Mouse (Mus musculus): ENCODE measurements at regions not wholly inside any gene's neighbourhood (a gene's known extent, or its start where the extent isn't known, plus 50 kb on each side); places are given as distances from the start of the nearest gene placed in this dataset.

DNA sequence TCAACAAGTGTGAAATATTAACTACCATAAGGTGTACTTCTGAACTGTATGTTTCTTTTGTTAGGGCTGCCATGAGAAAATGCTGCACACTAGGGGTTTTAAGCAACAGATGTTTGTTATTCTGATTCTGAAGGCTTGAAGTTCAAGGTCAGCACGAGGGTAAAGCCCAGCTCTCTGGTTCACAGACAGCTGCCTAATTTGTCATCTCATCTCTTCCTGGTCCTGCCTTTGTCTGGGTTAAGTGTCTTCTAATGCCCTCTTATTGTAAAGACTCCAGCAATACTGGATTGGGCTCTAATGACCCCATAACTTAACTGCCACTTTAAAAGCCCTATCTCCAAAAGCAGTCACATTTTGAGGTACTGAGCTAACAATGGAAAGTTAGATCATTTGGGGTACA, 209.9 kb upstream of the Trib2 start:
- no peak for DNase-seq (ENCODE audit: low spot score in 2 of 2)

DNA sequence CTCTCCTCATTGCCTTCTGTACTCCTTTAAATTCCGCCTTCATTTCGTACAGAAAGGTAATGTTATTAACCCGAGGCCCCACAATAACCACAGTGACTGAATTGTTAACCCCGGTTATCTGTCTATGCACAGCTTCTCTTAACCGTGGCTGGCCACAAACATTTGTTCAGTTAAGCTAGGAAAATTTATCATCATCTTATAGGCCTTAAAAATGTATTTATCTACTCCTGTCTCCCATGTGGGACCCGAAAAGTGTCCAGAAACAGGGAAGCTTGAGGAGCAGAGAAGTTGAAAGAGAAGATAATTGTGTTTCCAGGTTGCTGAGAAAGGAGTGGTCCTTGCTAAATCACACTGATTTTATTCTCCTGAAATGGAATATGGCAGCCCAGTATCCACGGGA, 206.6 kb upstream of the Trib2 start:
- no peak for DNase-seq (ENCODE audit: low spot score in 2 of 2)

DNA sequence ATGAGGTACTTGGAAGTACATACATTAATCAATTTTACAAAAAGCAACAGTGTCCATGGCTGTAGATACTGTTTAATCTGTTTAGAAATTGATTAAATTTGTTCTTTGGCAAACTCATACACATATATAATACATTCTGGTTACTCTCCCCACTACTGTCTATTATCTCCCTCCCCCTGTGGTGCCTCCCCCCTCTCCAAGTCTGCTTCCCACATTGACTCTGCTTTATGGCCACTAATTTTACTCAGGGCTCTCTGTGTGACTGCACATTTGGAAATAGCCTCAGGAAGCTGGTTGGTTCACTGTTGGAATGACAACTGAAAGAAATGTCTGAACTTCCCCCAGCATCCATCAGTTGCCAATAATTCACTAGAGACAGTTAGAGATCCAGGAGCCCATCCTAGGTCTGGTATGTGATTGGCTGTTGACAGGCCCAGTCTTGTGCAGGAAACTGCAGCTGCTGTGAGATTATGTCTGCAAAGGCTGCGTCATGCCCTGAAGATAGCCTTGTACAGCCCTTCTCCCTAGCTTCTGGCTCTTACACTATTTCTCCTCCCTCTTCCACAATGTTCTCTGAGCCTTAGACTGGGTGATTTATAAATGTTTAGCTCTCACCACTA, 204.6 kb upstream of the Trib2 start:
- DNase-seq (ENCODE audit: low spot score in 2 of 2), result no peak

DNA sequence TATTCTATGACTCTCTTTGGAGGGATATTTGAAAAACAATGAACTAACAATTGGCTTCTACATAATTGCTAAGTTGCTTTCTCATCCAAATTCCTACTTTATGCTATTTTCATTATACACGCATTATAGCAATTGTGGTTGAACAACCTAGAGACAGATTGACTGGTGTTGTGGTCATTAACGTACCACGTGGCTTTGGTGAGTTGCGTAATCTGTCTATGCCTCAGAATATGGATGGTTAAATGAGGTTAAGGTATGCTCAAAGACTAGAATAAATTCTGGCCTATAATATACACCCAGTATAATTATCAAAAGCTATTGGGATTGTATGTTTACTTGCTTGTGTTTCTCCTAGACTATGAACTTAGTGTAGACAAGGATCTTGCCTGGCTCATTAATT, 201.5 kb upstream of the Trib2 start:
- no peak for DNase-seq (ENCODE audit: low spot score in 2 of 2)

DNA sequence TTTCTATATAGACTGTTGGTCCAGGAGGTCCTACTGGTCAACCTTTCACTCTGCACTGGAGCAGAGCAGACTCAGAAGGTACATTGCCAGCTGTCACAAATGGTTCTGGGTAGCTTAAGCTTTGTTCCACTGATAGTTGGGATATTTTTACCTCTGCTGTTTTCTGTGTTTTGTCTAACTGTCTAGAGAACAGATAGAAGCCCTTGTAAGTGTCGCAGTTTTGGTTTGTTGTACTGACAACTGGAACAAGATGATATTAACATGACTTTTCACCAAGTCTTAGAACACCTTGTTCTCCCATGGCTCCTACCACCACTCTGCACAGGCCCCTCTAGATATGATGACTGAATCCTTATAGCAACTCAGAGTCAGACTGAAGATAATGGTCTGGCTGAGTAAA, 199.9 kb upstream of the Trib2 start:
- DNase-seq (ENCODE audit: low spot score in 2 of 2), result no peak

DNA sequence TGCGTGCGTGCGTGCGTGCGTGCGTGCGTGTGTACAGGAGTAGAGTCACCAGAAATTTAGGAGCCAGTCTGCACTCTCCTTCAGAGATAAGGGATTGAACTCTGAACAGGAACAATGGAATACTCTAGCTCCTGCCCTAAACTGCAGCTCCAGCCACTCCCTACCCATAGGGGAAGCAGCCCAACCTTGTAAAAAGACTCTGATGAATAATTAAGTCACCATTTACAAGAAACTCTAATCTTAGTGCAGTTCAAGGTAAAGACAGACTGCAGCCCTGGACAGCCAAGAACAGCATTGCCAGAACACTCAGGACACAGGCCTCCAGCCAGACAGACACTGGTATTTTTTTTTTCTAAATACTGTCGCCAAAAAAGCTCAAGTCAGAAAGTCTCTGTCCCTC, 198.9 kb upstream of the Trib2 start:
- DNase-seq (ENCODE audit: low spot score in 2 of 2), result no peak

DNA sequence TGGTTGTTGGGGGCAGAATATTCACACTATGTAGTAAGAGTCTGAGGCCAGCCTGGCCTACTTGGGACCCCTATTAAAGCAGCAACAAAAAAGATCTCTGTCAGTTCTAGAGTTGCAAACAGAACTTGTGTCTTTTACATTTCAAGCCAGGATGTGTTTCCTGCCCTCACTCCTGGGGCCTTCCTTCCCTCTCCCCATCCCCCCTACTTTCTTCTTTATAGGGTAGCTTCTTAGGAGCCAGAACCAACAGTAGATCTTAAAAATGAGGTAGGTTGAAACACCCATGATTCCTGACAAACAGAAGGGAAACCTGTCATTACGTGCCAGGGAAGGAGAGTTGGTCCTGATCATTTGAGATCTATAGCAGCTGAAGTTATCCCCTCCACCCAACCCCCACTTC, 198.0 kb upstream of the Trib2 start:
- no peak for DNase-seq (ENCODE audit: low spot score in 2 of 2)

DNA sequence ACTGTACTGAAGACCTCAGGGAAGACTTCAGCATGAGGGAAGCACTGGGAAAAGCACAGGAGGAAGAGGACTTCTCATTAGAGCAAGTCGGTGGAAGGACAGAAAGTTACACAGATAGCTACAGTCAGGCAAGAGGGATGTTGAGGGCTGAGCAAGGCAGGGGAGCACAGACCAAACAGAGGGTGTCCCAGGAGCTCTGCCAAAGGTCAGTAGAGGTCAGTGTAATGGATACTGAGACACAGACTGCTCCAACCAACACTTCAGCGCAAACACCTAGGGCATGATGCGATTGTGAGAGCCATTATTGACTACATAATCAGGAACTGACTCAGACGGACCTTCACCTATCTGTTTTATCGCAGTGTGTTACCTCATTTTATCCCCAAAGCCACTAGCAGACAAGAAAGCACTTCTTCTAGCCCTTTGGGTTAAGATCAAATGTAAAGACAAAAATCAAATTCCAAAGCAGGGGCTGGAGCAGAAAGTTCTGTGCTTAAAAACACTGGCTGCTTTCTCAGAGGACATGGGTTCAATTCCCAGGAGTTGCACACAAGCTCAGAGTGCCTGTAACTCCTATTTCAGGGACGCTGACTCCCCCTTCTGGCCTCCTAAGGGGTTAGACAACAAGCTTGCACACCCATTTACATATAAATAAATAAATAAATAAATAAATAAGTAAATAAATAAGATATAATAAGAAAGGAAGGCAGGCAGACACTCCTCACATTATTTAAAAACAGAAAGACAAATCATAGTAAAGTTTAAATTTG, 197.3 kb upstream of the Trib2 start:
- DNase-seq (ENCODE audit: low spot score in 2 of 2), result no peak

DNA sequence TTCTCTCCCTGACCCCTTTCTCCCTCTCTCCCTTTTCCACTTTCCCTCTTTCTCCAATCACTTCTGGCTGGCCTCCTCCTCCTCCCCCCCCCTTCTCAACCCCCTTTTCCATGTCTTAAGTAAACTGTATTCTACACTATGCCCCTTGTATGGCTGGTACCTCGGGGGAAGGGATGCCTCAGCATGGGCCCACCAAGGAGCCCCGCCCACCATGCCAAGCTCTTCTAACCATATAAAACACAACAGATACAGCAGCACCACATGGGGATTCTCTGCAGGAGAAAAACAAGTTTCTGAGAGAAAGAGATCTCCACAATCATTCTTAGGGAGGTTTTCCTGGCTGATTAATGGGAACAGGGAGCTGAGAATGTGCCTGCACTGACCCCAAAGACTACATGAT, 196.6 kb upstream of the Trib2 start:
- DNase-seq (ENCODE audit: low spot score in 2 of 2), result no peak

DNA sequence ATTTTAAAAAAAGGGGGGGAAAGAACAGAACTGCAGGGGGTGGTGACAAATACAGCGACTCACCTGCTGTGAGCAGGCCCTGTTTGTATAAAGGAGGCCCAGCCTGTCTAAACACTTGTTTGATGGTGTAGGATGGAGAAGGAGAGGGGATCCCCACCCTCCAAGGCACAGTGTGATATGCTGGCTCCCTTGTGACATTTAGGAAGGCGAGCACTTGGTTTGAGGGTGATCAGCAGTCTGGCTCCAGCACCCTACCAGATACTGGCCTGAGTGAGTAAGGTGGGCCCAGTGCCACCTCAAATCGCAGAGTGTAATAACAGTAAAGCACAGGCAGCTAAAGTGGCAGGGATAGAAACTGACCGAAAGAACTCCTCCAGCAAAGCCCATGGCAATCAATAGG, 195.4 kb upstream of the Trib2 start:
- no peak for DNase-seq (ENCODE audit: low spot score in 2 of 2)

DNA sequence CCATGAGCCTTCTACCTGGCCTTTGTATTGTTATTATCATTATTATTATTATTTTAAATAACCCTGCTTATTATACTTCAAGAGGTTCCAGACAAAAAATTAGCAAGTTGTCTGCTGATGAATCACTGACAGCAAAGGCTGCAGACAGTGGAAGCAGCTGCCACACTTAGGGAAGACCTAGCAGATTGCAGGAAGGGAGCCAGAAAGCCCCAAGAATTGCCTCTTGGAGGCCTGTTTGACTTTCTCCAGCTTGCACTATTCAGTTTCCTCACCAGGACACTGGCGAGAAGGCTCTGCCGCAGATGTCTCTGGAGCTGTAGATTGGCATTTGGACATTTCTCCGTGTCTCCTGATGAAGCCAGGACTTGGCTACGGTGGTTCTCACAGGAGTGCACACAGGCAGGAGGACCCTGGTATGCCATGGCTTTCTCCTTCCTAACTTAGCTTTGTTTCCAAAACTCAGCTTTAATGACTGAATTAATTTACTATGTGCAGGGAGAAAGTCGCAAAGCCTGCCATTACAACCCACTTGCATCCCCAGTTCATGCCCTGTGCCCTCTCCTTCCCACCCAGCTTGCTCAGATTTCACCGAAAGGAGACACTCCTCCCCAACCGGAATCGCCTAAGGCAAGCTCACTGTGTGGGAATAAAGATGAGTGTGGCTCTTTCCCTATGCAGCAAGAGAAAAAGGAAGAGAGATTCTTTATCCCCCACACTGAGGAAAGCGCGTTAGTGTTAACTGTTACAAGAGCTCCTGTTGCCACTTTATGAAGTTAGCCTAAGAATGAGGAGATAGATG, 193.3 kb upstream of the Trib2 start:
- DNase-seq (ENCODE audit: low spot score in 2 of 2), result peak; percentile 5 to 26

DNA sequence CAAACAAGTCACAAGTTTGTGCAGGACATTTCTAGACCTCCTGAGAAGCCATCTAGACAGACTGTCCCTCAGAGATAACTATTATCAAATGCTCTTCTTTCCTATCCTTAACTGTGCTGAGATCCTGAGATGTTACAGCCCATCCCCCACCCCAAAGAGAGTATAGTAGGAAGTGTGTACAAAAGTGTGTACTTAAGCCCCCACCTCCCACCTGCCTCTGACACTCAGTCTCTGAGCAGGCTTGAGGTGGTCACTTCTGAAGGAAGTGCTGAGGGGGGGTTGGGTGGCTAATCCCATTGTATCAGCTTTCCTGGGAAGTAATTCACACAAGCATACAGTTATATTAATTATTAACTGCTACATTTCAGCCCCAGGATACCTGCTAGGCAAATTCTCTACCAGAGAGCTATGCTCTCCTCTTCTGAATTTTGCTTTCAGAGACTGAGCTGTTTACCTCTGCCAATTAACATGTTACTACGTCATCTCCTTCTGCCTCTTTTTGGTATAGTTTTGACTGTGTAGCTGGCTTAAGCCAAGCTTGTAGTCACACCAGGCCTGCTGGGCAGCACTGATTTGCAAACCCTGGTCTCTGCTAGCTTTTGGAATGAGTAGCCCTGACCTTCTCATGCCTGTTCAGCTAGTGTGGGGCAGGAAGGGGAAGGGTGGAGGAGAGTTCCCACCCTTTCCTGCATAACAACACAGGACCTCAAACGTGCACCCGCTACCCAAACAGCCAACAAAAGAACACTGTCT, 192.2 kb upstream of the Trib2 start:
- no peak for DNase-seq (ENCODE audit: low spot score in 2 of 2)

DNA sequence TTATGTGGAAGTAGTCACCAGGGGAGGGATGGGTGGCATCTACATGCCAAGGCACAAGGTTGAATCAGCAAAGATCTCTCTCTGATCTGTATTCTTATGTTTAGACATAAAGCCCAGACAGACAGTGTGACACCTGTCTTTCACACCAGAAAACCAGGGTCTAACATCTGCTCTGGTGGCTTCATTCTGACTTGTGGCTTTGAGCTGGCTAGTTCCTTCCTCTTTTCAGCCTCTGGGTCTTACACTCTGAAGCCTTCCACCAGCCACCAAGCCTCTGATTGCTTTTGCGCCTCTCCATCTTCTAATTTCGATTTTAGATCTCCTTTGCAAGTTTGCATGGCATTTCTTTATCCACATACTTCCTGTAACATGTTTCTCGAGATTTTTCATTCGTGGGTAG, 191.5 kb upstream of the Trib2 start:
- DNase-seq (ENCODE audit: low spot score in 2 of 2), result no peak

DNA sequence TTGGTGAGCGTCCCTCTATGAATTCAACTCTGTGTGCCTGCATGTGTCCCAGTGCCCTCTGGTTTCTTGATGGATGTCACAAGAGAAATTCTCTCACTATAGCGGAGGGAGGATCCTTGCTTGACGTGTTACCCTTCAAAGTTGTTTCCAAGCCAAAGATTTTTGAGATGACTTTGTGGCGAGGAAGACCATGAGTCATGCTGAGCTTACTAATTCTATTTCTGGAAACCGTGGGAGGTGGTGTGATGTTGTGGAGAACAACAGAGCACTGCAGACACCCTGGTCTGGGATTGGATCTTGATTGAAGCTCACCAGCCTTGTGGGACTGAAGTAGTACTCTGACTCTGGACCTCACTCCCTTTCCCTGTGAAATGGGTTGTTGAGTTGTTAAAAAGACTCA, 190.0 kb upstream of the Trib2 start:
- peak in 1 of 2 experiments; percentile 14 for DNase-seq (ENCODE audit: low spot score in 2 of 2)

DNA sequence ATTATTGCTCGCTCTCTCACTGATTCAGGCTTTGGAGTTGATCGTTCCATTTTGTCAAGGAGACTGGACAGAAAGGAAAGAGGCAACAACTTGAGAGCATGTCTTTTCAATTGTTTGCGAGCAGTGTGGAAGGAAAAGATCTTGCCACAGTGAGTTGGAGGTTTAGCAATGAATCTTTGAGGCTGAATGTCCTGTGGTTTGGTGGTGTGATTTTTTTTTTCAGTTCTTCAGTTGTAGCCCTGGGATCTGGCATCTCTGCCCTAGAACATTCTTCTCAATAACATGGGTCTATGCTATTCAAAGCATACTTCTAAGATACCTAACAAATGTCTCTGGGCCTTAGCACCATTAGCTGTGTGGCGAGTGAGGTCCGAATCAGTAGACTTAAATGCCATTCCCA, 189.6 kb upstream of the Trib2 start:
- no peak for DNase-seq (ENCODE audit: low spot score in 2 of 2)

DNA sequence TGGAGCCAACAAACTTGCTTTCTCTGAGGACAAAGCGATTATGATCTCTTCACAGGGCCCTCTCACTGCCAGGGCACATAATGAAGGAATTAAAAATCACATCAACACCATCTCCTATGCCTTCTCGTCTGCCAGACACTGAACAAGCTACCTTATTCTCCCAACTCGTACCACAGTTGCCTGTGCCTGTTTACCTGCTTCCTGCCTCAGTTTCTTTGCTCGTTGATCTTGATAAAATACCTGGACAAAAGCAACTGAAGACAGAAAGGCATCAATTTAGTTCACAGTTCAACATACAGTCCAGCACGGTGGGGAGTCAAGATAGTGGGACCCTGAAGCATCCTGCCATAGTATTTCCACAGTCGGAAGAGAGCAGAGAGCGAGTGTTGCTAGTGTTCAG, 185.1 kb upstream of the Trib2 start:
- no peak for DNase-seq (ENCODE audit: low spot score in 2 of 2)

DNA sequence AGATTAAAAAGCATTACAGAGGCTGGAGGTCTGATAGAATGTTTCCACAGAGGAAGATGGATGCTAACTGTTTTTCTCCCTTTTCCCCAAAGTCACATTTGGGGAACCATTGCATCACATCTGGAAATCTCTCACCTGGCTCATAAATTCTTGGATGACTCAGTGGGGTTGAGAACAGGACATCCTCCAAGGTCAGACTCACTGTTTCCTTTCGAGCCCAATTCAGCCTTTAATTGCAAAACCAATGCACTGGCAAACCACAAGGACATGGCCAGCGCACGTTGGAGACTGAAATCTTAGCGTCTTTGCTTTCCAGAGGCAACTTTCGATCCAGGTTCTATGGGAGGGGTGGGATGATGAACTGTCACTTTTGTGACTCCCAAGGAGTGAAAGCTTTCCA, 184.5 kb upstream of the Trib2 start:
- DNase-seq (ENCODE audit: low spot score in 2 of 2), result no peak

DNA sequence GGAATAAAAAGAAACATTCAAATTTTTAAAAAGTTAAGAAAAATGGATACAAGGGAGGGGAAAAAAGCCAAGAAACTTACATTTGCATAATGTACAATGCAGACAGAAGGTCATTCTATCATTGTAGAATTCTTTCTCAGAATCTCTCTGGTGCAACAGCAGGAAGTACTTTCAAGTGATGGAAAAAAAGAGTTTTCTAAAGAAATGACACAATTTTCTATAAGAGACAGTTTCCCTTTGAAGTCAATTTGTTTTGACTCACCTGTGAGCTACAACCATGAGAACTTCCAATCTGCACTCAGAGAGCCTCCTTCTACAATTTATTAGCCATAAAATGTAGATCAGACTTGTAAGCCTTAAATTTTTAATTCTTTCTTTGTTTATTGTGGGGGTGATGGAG, 181.6 kb upstream of the Trib2 start:
- no peak for DNase-seq (ENCODE audit: low spot score in 2 of 2)

DNA sequence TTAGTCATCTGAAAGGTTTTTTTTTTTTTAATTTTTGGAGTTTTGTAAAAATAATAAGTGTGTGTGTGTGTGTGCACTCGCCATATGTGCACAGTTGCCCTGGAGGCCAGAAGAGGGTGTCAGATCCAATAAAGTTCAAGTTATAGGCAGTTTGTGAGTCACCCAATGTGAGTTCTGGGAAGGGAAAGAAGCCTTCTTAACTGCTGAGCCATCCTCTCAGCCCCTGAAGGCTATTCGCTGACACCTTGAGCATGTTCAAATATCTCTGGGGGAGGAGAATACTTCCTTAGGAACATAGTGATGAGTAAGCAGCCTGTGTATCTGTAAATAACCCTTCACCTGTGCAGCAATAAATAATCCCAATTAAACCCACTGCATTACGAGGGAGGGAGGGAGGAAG, 177.1 kb upstream of the Trib2 start:
- DNase-seq (ENCODE audit: low spot score in 2 of 2), result no peak

DNA sequence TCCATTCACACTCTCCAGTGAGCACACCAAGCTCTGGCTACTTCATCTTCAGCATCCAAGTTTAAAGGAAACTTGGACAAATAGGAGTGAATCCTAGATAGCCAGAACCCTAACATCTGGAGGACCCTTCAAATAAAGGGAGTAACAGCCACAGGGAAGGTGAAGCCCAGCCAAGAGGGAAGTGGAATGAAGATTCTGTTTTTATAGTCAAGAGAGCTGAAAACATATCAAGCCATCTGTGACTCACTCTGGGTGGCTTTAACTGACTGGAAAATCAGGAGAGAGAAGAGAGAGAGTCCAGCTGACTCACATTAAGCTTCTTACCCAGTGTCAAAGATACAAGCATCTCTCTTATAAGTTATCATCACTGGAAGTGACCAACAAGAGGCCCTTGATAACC, 169.6 kb upstream of the Trib2 start:
- no peak for DNase-seq (ENCODE audit: low spot score in 2 of 2)

DNA sequence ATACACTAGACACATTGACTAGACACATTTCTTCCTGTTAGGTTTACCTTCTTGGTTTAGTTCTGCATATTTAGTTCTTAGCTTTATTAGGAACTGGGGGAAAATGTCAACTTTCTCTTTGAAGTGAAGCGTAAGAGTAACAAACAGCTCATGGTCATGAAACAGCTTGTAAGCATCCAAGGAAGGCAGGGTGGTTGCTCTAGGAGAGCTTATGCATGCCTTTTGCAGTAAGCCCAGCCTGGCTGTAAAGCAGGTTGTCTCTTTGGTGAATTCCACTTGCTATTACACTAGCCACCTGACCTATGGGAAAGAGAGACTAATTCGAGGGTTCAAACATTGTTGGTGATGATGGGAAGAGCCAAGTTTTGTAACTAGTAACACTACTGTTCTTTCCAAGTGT, 168.9 kb upstream of the Trib2 start:
- DNase-seq (ENCODE audit: low spot score in 2 of 2), result no peak

All from layer of hippocampus, adult 18-20 months (tissue).